Mouse (Mus musculus): Measurements from ENCODE around the gene Cyp1a1.

DNA sequence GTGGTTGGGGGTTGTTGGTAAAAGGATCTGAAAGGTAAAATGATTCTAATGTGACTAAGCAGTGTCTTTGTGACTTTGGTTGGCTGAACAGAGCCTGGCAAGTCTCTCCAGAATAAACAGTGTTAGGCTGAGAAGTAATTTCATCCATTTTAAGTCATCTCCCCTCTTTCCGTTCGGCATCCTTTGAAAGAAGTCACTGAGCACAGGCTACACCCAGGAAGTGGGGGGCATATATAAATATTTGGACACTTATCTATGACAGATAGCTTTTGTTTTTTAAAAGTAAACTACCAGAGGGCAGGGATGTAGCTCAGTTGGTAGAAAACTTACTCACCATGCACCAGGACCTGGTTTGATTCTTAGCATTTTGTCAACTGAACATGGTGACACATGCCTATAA is 878 bp downstream of the Cyp1a1 start:
- TF ChIP-seq POLR2A (IDR thresholded peaks at IDR 0.05; ENCODE audit: extremely low read depth, insufficient read depth, low read length) (no peak), CTCF (IDR thresholded peaks at IDR 0.05; ENCODE audit: low read depth, low read length) (no peak)
